Mouse (Mus musculus) ES-E14 (cell line): ENCODE measurements at regions not wholly inside any gene's neighbourhood (a gene's known extent, or its start where the extent isn't known, plus 50 kb on each side); places are given as distances from the start of the nearest gene placed in this dataset.

ENCODE experiments used
- CHD2 ChIP-seq: IDR thresholded peaks from 2 replicates; pipeline ENCODE4 v1.6.1; 2014; ENCODE audit warnings: mild to moderate bottlenecking, low read depth, low read length, inconsistent platforms
- HCFC1 ChIP-seq: IDR thresholded peaks from 2 replicates; pipeline ENCODE4 v1.6.1; 2012; ENCODE audit warnings: low read length, inconsistent platforms, borderline replicate concordance; ENCODE audit not compliant: insufficient read depth
- MAFK ChIP-seq: IDR thresholded peaks from 2 replicates; pipeline ENCODE4 v1.6.1; 2014; ENCODE audit warnings: mild to moderate bottlenecking, low read depth, low read length, inconsistent platforms; ENCODE audit not compliant: insufficient read depth
- ZC3H11A ChIP-seq: IDR thresholded peaks from 2 replicates; pipeline ENCODE4 v1.6.1; 2012; ENCODE audit warnings: low read depth, mild to moderate bottlenecking, inconsistent platforms, low read length, borderline replicate concordance
- ZNF384 ChIP-seq: IDR thresholded peaks from 2 replicates; pipeline ENCODE4 v1.6.1; 2012; ENCODE audit warnings: low read depth, low read length, inconsistent platforms

DNA sequence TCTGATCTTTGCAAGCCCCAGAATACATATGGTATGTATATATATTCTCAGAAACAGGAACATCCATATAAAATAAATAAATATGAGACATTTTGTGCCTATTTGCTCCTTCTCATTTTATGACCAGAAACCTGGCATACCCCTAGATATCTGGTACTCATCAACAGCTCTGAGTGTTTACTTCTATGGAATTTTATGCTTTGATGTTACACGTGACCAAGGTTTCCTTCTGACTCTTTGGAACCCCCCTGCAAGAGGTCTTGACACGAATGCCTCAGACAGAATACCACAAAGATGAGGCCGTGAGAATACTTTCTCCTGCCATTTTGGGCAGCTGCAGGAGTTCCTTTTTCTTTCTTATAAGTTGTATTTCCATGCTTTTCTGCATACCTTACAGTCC is 85.3 kb upstream of the P2ry1 start:
- TF ChIP-seq ZNF384 (no peak), ZC3H11A (no peak), HCFC1 (no peak), CHD2 (no peak), MAFK (no peak)
